ENCODE assay signal across 18 mouse cellular contexts in the genomic region with DNA sequence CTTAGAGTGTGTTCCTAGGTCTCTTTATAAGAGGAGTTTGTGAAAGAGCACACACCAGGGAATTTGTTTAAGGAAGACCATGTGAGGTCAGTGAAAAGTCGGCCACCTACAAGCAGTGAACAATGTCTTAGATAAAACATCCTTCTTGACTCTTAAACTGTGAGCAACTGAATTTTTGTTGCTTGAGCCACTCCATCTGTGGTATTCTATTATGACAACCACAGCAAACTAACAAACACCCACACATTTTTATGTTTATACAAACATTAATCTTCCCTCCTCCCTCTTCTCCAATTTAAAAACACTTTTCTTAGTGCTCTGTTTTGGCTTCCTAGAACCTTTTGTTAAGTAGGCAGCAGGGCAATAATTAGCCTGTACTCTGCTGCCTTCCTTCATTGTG.
"Had no signal": no experiment of that assay in that cellular context is flagged by ENCODE, and none has a peak within 500 bp of the region (broad histone marks: within the 10 kb centered on the region; RNA-seq: fewer than 3 reads in every experiment).

No protein-coding gene starts in this region.

- H3K27ac ChIP-seq: hindbrain, embryonic 15.5 days; layer of hippocampus, adult 2 months; limb, embryonic 10.5 days; limb, embryonic 13.5 days; liver, embryonic 12.5 days; liver, embryonic 15.5 days; lung, embryonic 15.5 days; stomach, postnatal 0 days had no signal

- DNase-seq: kidney, adult 9 months; kidney, postnatal 25 days; layer of hippocampus, adult 9-11 months; liver; midbrain, embryonic 14.5 days; right cerebral cortex, postnatal 4 days; thymus, adult 2 months; thymus, postnatal 25 days had no signal

- H3K4me1 ChIP-seq: hindbrain, embryonic 15.5 days; limb, embryonic 10.5 days; liver, embryonic 12.5 days; liver, embryonic 15.5 days; lung, embryonic 15.5 days had no signal

- H3K9me3 ChIP-seq: hindbrain, embryonic 15.5 days; limb, embryonic 10.5 days; limb, embryonic 13.5 days; liver, embryonic 12.5 days; liver, embryonic 15.5 days; lung, embryonic 15.5 days had no signal

- ATAC-seq: intestine, postnatal 0 days; liver, embryonic 12.5 days had no signal

- H3K9ac ChIP-seq: hindbrain, embryonic 15.5 days; limb, embryonic 13.5 days; liver, embryonic 12.5 days; liver, embryonic 15.5 days; lung, embryonic 15.5 days had no signal

- H3K27me3 ChIP-seq: hindbrain, embryonic 15.5 days; limb, embryonic 13.5 days; liver, embryonic 12.5 days; liver, embryonic 15.5 days; lung, embryonic 15.5 days had no signal

- H3K36me3 ChIP-seq: hindbrain, embryonic 15.5 days; limb, embryonic 10.5 days; limb, embryonic 13.5 days; liver, embryonic 12.5 days; liver, embryonic 15.5 days; lung, embryonic 15.5 days had no signal

- H3K4me3 ChIP-seq: hindbrain, embryonic 15.5 days; layer of hippocampus, adult 2 months; limb, embryonic 10.5 days; limb, embryonic 13.5 days; liver, embryonic 12.5 days; liver, embryonic 15.5 days; lung, embryonic 15.5 days had no signal

- H3K4me2 ChIP-seq: hindbrain, embryonic 15.5 days; limb, embryonic 13.5 days; liver, embryonic 12.5 days; liver, embryonic 15.5 days; lung, embryonic 15.5 days; midbrain, embryonic 11.5 days had no signal
